Mouse (Mus musculus) CH12.LX (cell line): Measurements from ENCODE around the gene Slc43a1. TPM values are rescaled to one million over a fixed set of nuclear protein-coding genes. Genes with fewer than 3 reads are reported as not detected.

Experiments used
- DNase-seq: peaks from one replicate; pipeline ENCODE4 v3.0.0-alpha.2; 2013; ENCODE audit errors: extremely low read depth
- H3K27ac ChIP-seq: 2 replicates; pipeline ENCODE4 v1.5.1; 2012; ENCODE audit warnings: low read depth, mild to moderate bottlenecking, control low read depth, moderate library complexity; ENCODE audit not compliant: insufficient read depth
- H3K27me3 ChIP-seq: replicated peaks from 2 replicates; pipeline ENCODE3; 2012; ENCODE audit warnings: inconsistent platforms
- H3K36me3 ChIP-seq, 2 experiments: replicated peaks in 1 of 2; 2 replicates each; pipeline versions ENCODE3 to v1.6.1; 2012; ENCODE audit warnings: inconsistent platforms in 1 of 2, low read length in 1 of 2, mild to moderate bottlenecking in 1 of 2, mixed read lengths in 1 of 2, moderate library complexity in 1 of 2; ENCODE audit not compliant: control insufficient read depth in 1 of 2, insufficient read depth in 1 of 2
- H3K4me1 ChIP-seq, 2 experiments: 2 replicates each; pipeline ENCODE4 v1.6.1; 2012; ENCODE audit warnings: inconsistent platforms in 1 of 2, moderate library complexity in 1 of 2; ENCODE audit not compliant: insufficient read depth in 2 of 2, control insufficient read depth in 1 of 2
- H3K4me2 ChIP-seq: 2 replicates; pipeline ENCODE4 v1.6.1; 2012; ENCODE audit warnings: low read depth, mild to moderate bottlenecking, control low read depth; ENCODE audit not compliant: poor library complexity, insufficient read depth, severe bottlenecking
- H3K4me3 ChIP-seq, 3 experiments: fragments of 150-350 bp in 1 of 3; sonication (generic) in 1 of 3; replicated peaks in 1 of 3; 2 replicates each; pipeline versions ENCODE3 to v1.5.1; 2011 to 2012; ENCODE audit warnings: low read depth in 2 of 3, low read length in 2 of 3, mild to moderate bottlenecking in 2 of 3, moderate library complexity in 2 of 3, control low read depth in 1 of 3, improper control_type of control experiment in 1 of 3, inconsistent platforms in 1 of 3, mixed read lengths in 1 of 3; ENCODE audit not compliant: poor library complexity in 1 of 3
- H3K79me2 ChIP-seq: replicated peaks from 2 replicates; pipeline ENCODE4 v1.6.1; 2012; ENCODE audit warnings: mild to moderate bottlenecking, moderate library complexity; ENCODE audit not compliant: control insufficient read depth, poor library complexity, insufficient read depth, severe bottlenecking; ENCODE audit errors: extremely low read depth
- H3K9ac ChIP-seq: 2 replicates; pipeline ENCODE4 v1.6.1; 2012; ENCODE audit warnings: low read depth, mild to moderate bottlenecking, control low read depth, moderate library complexity; ENCODE audit not compliant: insufficient read depth
- H3K9me3 ChIP-seq: replicated peaks from 2 replicates; pipeline ENCODE3; 2012; ENCODE audit warnings: low read length, inconsistent platforms, mixed read lengths
- E2F4 ChIP-seq: IDR thresholded peaks from 2 replicates; pipeline ENCODE4 v1.6.1; 2011; ENCODE audit warnings: low read depth, low read length, improper control_type of control experiment; ENCODE audit not compliant: insufficient replicate concordance
- ETS1 ChIP-seq: conservative IDR thresholded peaks from 2 replicates; pipeline ENCODE4 v1.6.1; 2012; ENCODE audit warnings: low read depth, mild to moderate bottlenecking, inconsistent platforms, low read length, improper control_type of control experiment, moderate library complexity
- GABPA ChIP-seq: IDR thresholded peaks from 2 replicates; pipeline ENCODE4 v1.6.1; 2012; ENCODE audit warnings: low read depth, low read length, improper control_type of control experiment, inconsistent platforms; ENCODE audit not compliant: insufficient replicate concordance
- HCFC1 ChIP-seq: IDR thresholded peaks from 2 replicates; pipeline ENCODE4 v1.6.1; 2012; ENCODE audit warnings: low read depth, mild to moderate bottlenecking, inconsistent platforms, low read length, improper control_type of control experiment
- JUN ChIP-seq: IDR thresholded peaks from 2 replicates; pipeline ENCODE4 v1.6.1; 2011; ENCODE audit warnings: low read depth, mild to moderate bottlenecking, low read length, improper control_type of control experiment, moderate library complexity; ENCODE audit not compliant: insufficient read depth
- JUND ChIP-seq: conservative IDR thresholded peaks from 2 replicates; pipeline ENCODE4 v1.6.1; 2011; ENCODE audit warnings: low read depth, low read length, improper control_type of control experiment
- KAT2A ChIP-seq: IDR thresholded peaks from 2 replicates; pipeline ENCODE4 v1.6.1; 2012; ENCODE audit warnings: low read length, improper control_type of control experiment, inconsistent platforms; ENCODE audit not compliant: insufficient replicate concordance
- MAX ChIP-seq: IDR thresholded peaks from 2 replicates; pipeline ENCODE4 v1.6.1; 2011; ENCODE audit warnings: low read length, improper control_type of control experiment
- MEF2A ChIP-seq: IDR thresholded peaks from 2 replicates; pipeline ENCODE4 v1.6.1; 2014; ENCODE audit warnings: low read depth, mild to moderate bottlenecking, inconsistent platforms, low read length, improper control_type of control experiment, borderline replicate concordance
- MXI1 ChIP-seq: IDR thresholded peaks from 2 replicates; pipeline ENCODE4 v1.6.1; 2011; ENCODE audit warnings: mild to moderate bottlenecking, low read depth, low read length, improper control_type of control experiment
- NRF1 ChIP-seq: IDR thresholded peaks from 2 replicates; pipeline ENCODE4 v1.6.1; 2014; ENCODE audit warnings: low read depth, mild to moderate bottlenecking, inconsistent platforms, low read length, improper control_type of control experiment, moderate library complexity
- RAD21 ChIP-seq: IDR thresholded peaks from 2 replicates; pipeline ENCODE4 v1.6.1; 2011; ENCODE audit warnings: low read depth, mild to moderate bottlenecking, low read length, improper control_type of control experiment, moderate library complexity
- UBTF ChIP-seq: IDR thresholded peaks from 2 replicates; pipeline ENCODE4 v1.6.1; 2012; ENCODE audit warnings: low read depth, mild to moderate bottlenecking, inconsistent platforms, low read length, improper control_type of control experiment, moderate library complexity
- USF1 ChIP-seq: IDR thresholded peaks from 2 replicates; pipeline ENCODE4 v1.6.1; 2014; ENCODE audit warnings: low read depth, mild to moderate bottlenecking, inconsistent platforms, low read length, improper control_type of control experiment
- ZKSCAN1 ChIP-seq: IDR thresholded peaks from 2 replicates; pipeline ENCODE4 v1.6.1; 2012; ENCODE audit warnings: low read depth, inconsistent platforms, low read length, improper control_type of control experiment, borderline replicate concordance
- ZMIZ1 ChIP-seq: IDR thresholded peaks from 2 replicates; pipeline ENCODE4 v1.6.1; 2012; ENCODE audit warnings: low read depth, mild to moderate bottlenecking, inconsistent platforms, low read length, improper control_type of control experiment
- ZNF384 ChIP-seq: IDR thresholded peaks from 2 replicates; pipeline ENCODE4 v1.6.1; 2012; ENCODE audit warnings: low read depth, low read length, improper control_type of control experiment, inconsistent platforms
- dilution Hi-C: fragments of 300-500 bp; cut with MboI; formaldehyde crosslinking; loops from 2 replicates; pipeline ENCODE4 v1.14.3; 2020; ENCODE audit warnings: low sequenced_read_pairs; ENCODE audit not compliant: extremely low pct_unique_long_range_greater_than_20kb, extremely low pct_ligation_motif_present
- in situ Hi-C: fragments of 300-500 bp; cut with MboI; formaldehyde crosslinking; loops from 3 replicates; pipeline ENCODE4 v1.14.3; 2019; ENCODE audit warnings: low sequenced_read_pairs, low pct_ligation_motif_present, low pct_unique_long_range_greater_than_20kb, mixed read lengths
- polyA plus RNA-seq: library from polyadenylated mRNA; unstranded; fragments of >175 nt; gene quantifications from 2 replicates; pipeline ENCODE4 v1.2.1, GENCODE M21; 2012; ENCODE audit warnings: low read depth; ENCODE audit not compliant: insufficient read length
- total RNA-seq, 2 experiments: library from RNA; depleted of rRNA; stranded (reverse); fragments of 300-350 nt in 1 of 2; fragments of >200 nt in 1 of 2; gene quantifications; 2 replicates each; pipeline ENCODE4 v1.2.3; 2012 to 2014

Slc43a1 gene
- total and polyA plus RNA-seq, 3 experiments = 0.19 to 5.0 (median 0.30) TPM

DNA sequence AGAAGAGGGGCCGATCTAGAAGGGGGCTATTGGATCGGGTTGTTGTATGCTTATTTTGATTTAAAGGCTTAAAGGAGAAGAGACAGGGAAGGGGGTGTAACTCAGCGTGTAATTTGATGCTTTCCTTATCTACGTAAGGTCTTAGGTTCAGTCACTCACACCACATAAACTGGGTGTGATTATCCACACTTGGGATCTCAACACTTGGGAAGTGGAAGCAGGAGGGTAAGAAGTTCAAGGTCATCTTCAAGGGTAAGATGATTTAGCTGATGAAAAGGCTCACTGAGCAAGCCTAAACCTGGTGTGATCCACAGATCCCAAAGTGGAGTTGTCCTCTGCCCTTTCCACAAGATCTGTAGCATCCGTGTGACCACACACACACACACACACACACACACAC, 32.1 kb upstream of the Slc43a1 start:
- dilution Hi-C loops = no loop called here
- no peak overlapping the region for H3K4me3 ChIP-seq
- H3K4me2 ChIP-seq = no peak overlapping the region
- no peaks in the 10 kb centered on the region for H3K79me2 ChIP-seq
- H3K9me3 ChIP-seq = no peaks in the 10 kb centered on the region
- no peak overlapping the region for H3K9ac ChIP-seq
- TF ChIP-seq KAT2A (no peak), MXI1 (no peak), USF1 (no peak), E2F4 (no peak)
- in situ Hi-C loops = no loop called here
- no peak for DNase-seq
- H3K36me3 ChIP-seq = peaks cover 0 to 5% of the 10 kb centered on the region in 2 experiments
- H3K4me1 ChIP-seq = no peaks in the 10 kb centered on the region
- no peaks in the 10 kb centered on the region for H3K27me3 ChIP-seq
- no peak overlapping the region for H3K27ac ChIP-seq

DNA sequence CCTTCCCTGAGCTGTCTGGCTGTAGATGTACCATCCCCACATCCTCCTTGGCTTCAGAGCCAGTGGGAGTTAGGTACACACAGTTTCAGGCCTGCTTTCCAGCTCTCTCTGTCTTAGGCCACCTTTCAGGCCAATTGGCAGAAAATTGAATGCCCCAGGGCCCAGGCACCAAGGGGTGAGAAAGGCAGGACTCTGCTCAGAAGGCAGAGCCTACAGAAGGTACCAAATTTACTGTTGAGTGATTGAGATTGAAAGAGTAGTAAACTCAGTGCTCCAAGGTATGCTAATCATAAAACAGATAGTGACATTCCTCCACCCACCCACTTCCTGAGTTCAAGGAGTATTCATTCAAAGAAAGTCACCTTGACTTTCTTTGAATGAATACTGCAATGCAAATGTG, 29.3 kb upstream of the Slc43a1 start:
- TF ChIP-seq ZKSCAN1 (no peak), NRF1 (no peak), MAX (no peak), GABPA (no peak), RAD21 (no peak), ZNF384 (no peak), HCFC1 (no peak), JUND (no peak), MEF2A (no peak), USF1 (no peak), JUN (no peak), MXI1 (no peak), ZMIZ1 (no peak), UBTF (no peak), ETS1 (no peak), E2F4 (no peak)
- Histone ChIP-seq H3K27ac (no peak overlapping the region), H3K4me2 (no peak overlapping the region), H3K4me3 (no peak overlapping the region), H3K27me3 (no peaks in the 10 kb centered on the region), H3K9ac (no peak overlapping the region), H3K4me1 (no peaks in the 10 kb centered on the region), H3K36me3 (peaks cover 0 to 5% of the 10 kb centered on the region in 2 experiments), H3K79me2 (no peaks in the 10 kb centered on the region), H3K9me3 (no peaks in the 10 kb centered on the region)
- in situ Hi-C loops = no loop called here
- dilution Hi-C loops = no loop called here
- DNase-seq = no peak
